Mouse (Mus musculus): ENCODE measurements around the gene Gm6309. TPM values are rescaled to one million over a fixed set of nuclear protein-coding genes. Genes with fewer than 3 reads are reported as not detected.
"Not testable (repeated sequence)": the region's sequence is repeated elsewhere in the genome, so short reads cannot be mapped to it uniquely, and the experiment has no call there.

Gene Gm6309
- not detected in 2 replicates for polyA plus RNA-seq (2015; fragmentation: Nextera tagmentation; extraction: Ambion mirVana)

DNA sequence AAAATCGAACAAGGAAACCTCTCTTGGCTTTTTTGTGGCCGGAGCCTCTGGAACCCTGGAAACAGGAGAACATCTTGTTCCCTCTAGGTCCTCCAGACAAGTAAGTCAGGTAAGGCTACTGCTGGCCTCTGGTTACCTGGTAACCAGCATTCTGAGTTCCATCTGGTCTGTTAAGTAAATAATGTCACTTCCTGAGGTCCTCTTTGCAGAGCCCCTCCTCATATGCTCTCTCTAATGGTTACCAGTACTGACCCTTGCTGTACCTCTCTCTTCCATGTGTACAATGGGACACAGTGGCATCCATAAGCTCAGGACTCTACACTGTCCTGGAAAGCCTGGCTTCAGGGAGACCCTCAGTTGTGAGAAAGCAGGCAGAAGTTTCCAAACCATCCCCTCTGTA lies at the start of gene Gm6309:
Gene Gm6309, minus strand, starts transcription at position 101 of the 400 bp plus-strand sequence.
- not testable (repeated sequence) for H3K4me2 ChIP-seq; H3K9ac ChIP-seq; H3K36me3 ChIP-seq; H3K27me3 ChIP-seq; H3K27ac ChIP-seq; H3K4me3 ChIP-seq; H3K4me1 ChIP-seq; H3K9me3 ChIP-seq; ATAC-seq (ENCODE audit: insufficient number of reproducible peaks, low FRiP score, low TSS enrichment, low read depth)
- 67% methylated on average over 2 of the region's 2 CpGs for WGBS

DNA sequence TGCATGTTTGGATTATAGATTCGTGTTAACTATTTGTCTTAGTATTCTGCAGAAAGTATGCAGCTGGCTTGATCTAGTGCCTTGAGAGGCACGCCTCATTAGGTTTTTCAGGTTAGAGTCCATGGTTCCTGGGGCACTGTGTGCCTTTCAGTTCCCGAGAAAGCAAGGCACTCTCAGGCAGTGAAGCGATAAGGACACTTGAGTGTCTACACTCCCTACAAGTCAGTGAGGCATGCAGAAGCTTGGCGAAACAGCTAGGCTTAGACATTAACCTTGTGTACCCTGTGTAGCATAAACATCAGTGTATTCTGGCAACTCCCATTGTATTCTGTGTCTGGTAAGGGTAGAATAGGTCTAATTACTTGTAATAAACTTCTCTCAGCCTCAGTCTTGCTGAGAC lies 35.0 kb upstream of the Gm6309 start:
- Histone ChIP-seq H3K27ac (no peak overlapping the region), H3K36me3 (peaks cover 85% of the 10 kb centered on the region), H3K9ac (no peak overlapping the region), H3K4me1 (no peaks in the 10 kb centered on the region), H3K27me3 (no peaks in the 10 kb centered on the region), H3K9me3 (no peaks in the 10 kb centered on the region), H3K4me3 (no peak overlapping the region), H3K4me2 (no peak overlapping the region)
- 92% methylated on average over 5 of the region's 5 CpGs for WGBS
- ATAC-seq (ENCODE audit: insufficient number of reproducible peaks, low FRiP score, low TSS enrichment, low read depth), result no peak

DNA sequence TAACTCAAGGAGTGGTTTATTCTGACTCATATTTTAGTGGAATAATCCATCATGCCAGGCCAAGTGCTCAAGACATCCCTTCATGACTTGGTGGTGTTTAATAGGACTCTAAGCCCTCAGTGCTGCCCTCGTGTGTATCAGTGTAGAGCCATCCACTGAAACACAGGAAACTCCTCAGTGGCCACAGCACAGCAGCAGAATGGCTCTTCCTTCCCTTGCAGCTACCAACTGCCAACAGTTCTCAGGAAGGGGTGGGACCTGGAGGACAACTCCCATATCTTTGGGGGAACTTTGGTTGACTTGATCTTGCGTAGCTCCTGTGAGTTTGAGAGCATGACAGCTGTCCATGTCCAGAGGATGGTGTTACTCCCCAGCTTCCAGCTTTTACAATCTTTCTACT lies 33.4 kb upstream of the Gm6309 start:
- Histone ChIP-seq H3K27ac (no peak overlapping the region), H3K36me3 (peaks cover 73% of the 10 kb centered on the region), H3K4me2 (no peak overlapping the region), H3K4me1 (no peaks in the 10 kb centered on the region), H3K4me3 (no peak overlapping the region), H3K9me3 (no peaks in the 10 kb centered on the region), H3K9ac (no peak overlapping the region), H3K27me3 (no peaks in the 10 kb centered on the region)
- 84% methylated on average over 2 of the region's 2 CpGs for WGBS
- ATAC-seq (ENCODE audit: insufficient number of reproducible peaks, low FRiP score, low TSS enrichment, low read depth), result no peak

DNA sequence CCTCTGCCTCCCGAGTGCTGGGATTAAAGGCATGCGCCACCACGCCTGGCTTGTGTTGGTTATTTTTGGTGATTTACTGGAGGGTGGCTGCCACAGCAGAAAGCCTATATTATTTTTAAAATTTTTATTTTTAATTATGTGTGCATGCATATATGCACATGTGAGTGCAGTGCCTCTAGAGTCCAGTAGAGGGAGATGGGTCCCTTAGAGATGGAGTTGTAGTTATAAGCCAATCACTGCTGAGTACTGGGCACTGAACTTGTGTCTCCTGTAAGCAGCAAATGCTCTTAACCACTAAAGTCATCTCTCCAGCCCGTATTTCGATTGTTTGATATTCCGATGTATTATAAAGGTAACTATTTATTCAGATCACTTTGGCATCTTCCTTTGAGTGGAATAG lies 30.1 kb upstream of the Gm6309 start:
- 95% methylated on average over 6 of the region's 6 CpGs for WGBS
- H3K9me3 ChIP-seq, result no peaks in the 10 kb centered on the region
- no peaks in the 10 kb centered on the region for H3K27me3 ChIP-seq
- no peak overlapping the region for H3K27ac ChIP-seq
- no peaks in the 10 kb centered on the region for H3K4me1 ChIP-seq
- H3K9ac ChIP-seq, result no peak overlapping the region
- H3K4me3 ChIP-seq, result no peak overlapping the region
- no peak overlapping the region for H3K4me2 ChIP-seq
- ATAC-seq (ENCODE audit: insufficient number of reproducible peaks, low FRiP score, low TSS enrichment, low read depth), result no peak
- H3K36me3 ChIP-seq, result peaks cover 40% of the 10 kb centered on the region

- Histone ChIP-seq H3K4me2 (no peak overlapping the region), H3K9me3 (no peaks in the 10 kb centered on the region), H3K4me3 (no peak overlapping the region), H3K4me1 (no peaks in the 10 kb centered on the region), H3K27me3 (no peaks in the 10 kb centered on the region), H3K9ac (no peak overlapping the region), H3K27ac (no peak overlapping the region), H3K36me3 (peaks cover 30% of the 10 kb centered on the region)
- no peak for ATAC-seq (ENCODE audit: insufficient number of reproducible peaks, low FRiP score, low TSS enrichment, low read depth)
- 83% methylated on average over 2 of the region's 2 CpGs for WGBS
Observed at GRCm38 (mm10) chr5:146199540-146199939, 29.0 kb upstream of the Gm6309 start.

DNA sequence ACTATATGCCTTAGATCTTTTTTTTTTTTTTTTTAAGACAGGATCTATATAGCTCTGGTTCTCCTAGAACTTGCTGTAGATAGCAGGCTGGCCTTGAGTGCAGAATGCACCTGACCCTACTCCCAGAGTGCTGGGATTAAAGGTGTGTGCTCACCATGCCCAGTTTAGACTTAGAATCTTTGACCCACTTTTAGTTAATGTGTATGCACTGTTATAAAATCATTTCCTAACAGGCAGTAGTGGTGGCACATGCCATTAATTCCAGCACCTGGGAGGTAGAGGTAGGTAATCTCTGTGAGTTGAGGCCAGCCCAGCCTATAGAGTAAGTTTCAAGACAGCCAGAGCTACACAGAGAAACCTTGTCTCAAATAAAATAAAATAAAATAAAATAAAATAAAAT lies 28.6 kb upstream of the Gm6309 start:
- no peak overlapping the region for H3K4me3 ChIP-seq
- H3K9me3 ChIP-seq, result no peaks in the 10 kb centered on the region
- no peak overlapping the region for H3K27ac ChIP-seq
- no peak overlapping the region for H3K4me2 ChIP-seq
- peaks cover 25% of the 10 kb centered on the region for H3K36me3 ChIP-seq
- no peak overlapping the region for H3K9ac ChIP-seq
- H3K4me1 ChIP-seq, result no peaks in the 10 kb centered on the region
- no peaks in the 10 kb centered on the region for H3K27me3 ChIP-seq
- no peak for ATAC-seq (ENCODE audit: insufficient number of reproducible peaks, low FRiP score, low TSS enrichment, low read depth)

GRCm38 (mm10) chr5:146193360-146193759 lies 22.8 kb upstream of the Gm6309 start:
- Histone ChIP-seq H3K9me3 (no peaks in the 10 kb centered on the region), H3K4me2 (no peak overlapping the region), H3K9ac (no peak overlapping the region), H3K27me3 (no peaks in the 10 kb centered on the region), H3K36me3 (no peaks in the 10 kb centered on the region), H3K4me3 (no peak overlapping the region), H3K4me1 (no peaks in the 10 kb centered on the region), H3K27ac (no peak overlapping the region)
- ATAC-seq (ENCODE audit: insufficient number of reproducible peaks, low FRiP score, low TSS enrichment, low read depth), result no peak
- WGBS, result 79% methylated on average over 8 of the region's 8 CpGs

DNA sequence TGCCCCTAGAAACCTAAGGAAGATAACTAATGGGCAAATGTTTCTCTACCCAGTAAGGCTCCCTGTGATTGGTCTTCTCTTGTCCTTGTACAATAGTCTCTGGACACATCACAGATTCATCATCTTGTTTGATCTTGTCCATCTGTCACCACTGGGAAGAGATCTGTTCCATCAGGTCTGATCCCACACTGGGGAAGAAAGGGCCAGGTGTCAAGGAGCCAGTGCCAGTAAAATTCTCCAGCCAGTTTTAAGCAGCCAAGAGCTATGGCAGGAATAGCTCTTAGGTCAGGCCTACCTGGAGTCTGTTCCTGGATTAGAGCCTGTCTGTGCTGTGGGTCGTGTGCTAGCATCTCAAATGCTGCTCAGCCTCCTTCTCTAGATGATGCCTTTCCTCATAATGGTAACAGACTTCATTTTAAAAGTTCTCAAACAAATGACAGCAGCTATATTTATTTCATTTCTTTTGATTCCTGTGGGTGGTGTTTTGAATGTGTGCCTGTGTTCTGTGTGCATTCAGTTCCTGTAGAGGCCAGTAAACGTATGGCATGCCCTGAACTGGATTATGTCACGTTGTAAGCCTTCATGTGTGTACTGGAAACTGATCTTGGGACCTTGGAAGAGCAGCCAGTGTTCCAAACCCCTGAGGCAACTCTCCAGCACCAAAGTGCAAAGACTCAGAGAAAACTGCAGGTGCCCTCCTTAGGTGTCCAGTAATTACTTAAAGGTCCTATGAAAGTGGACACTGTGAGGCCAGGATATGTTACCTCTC lies 20.2 kb upstream of the Gm6309 start:
- Histone ChIP-seq H3K9ac (no peak overlapping the region), H3K9me3 (no peaks in the 10 kb centered on the region), H3K4me3 (no peak overlapping the region), H3K4me2 (no peak overlapping the region), H3K4me1 (no peaks in the 10 kb centered on the region), H3K36me3 (no peaks in the 10 kb centered on the region), H3K27ac (no peak overlapping the region), H3K27me3 (no peaks in the 10 kb centered on the region)
- WGBS, result 60% methylated on average over 3 of the region's 3 CpGs
- no peak for ATAC-seq (ENCODE audit: insufficient number of reproducible peaks, low FRiP score, low TSS enrichment, low read depth)

DNA sequence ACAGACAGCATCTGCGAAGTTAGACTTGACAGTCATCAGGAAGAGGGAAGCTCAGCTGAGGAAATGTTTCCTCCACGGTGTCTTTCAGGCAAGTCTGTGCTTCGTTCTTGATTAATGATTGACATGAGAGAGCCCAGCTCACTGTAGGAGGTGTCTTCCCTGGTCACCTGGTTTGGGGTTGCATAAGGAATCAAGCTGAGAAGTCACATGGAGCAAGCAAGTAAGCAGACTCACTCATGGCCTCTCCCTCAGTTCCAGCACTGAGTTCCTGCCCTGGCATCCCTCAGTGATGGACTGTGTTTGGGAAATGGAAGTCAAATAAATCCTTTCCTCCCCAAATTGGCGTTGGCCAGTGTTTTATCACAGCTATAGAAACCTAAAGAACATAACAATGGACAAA lies 19.6 kb upstream of the Gm6309 start:
- Histone ChIP-seq H3K4me1 (no peaks in the 10 kb centered on the region), H3K27ac (no peak overlapping the region), H3K9me3 (no peaks in the 10 kb centered on the region), H3K4me2 (no peak overlapping the region), H3K27me3 (no peaks in the 10 kb centered on the region), H3K36me3 (no peaks in the 10 kb centered on the region), H3K9ac (no peak overlapping the region), H3K4me3 (no peak overlapping the region)
- WGBS, result 63% methylated on average over 4 of the region's 4 CpGs
- no peak for ATAC-seq (ENCODE audit: insufficient number of reproducible peaks, low FRiP score, low TSS enrichment, low read depth)

DNA sequence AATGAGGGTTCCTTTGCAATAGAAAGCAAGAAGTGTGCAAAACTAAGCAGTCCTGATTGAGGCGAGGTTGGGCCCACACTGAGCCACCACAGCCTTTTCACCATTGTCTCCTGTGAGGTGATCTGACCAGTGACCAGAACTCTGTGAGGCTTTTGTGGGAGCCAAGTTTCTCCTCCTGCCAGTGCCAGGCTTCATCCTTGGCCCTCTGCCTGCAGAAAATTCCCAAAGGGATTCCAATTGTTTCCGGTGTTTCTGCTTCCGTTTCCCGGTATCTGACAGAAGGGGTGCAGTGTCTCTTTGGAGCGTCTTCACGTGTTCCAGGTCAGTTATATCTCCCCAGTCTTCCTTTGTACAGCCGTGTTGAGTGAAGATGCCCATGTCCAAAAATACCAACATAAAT lies 18.2 kb upstream of the Gm6309 start:
- Histone ChIP-seq H3K9me3 (no peaks in the 10 kb centered on the region), H3K4me2 (no peak overlapping the region), H3K27ac (no peak overlapping the region), H3K9ac (no peak overlapping the region), H3K27me3 (no peaks in the 10 kb centered on the region), H3K4me1 (no peaks in the 10 kb centered on the region), H3K4me3 (no peak overlapping the region), H3K36me3 (no peaks in the 10 kb centered on the region)
- no peak for ATAC-seq (ENCODE audit: insufficient number of reproducible peaks, low FRiP score, low TSS enrichment, low read depth)
- 90% methylated on average over 7 of the region's 7 CpGs for WGBS

DNA sequence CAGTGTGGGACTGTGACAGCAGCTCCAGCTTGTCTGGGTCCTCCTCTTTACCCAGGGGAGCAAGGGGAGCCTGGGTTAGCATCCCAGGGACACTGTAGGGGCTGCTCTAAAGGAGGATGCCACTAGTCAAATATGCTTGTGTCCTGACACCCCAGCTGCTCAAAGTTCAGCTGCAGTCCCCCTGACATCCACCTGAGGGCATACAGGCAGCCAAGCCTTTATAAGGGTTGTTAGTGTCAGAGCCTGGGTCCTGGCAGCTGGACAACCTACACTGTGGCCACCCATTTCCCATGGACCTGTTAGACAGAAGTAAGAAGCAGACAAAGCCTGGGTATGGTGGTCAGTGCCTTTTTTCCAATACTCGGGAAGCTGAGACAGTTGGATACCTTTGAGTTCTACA lies 17.6 kb upstream of the Gm6309 start:
- no peak overlapping the region for H3K27ac ChIP-seq
- WGBS, result 93% methylated on average over 1 of the region's 1 CpGs
- no peak overlapping the region for H3K4me2 ChIP-seq
- no peak overlapping the region for H3K4me3 ChIP-seq
- H3K4me1 ChIP-seq, result no peaks in the 10 kb centered on the region
- H3K27me3 ChIP-seq, result no peaks in the 10 kb centered on the region
- ATAC-seq (ENCODE audit: insufficient number of reproducible peaks, low FRiP score, low TSS enrichment, low read depth), result no peak
- no peaks in the 10 kb centered on the region for H3K36me3 ChIP-seq
- H3K9me3 ChIP-seq, result no peaks in the 10 kb centered on the region
- no peak overlapping the region for H3K9ac ChIP-seq

DNA sequence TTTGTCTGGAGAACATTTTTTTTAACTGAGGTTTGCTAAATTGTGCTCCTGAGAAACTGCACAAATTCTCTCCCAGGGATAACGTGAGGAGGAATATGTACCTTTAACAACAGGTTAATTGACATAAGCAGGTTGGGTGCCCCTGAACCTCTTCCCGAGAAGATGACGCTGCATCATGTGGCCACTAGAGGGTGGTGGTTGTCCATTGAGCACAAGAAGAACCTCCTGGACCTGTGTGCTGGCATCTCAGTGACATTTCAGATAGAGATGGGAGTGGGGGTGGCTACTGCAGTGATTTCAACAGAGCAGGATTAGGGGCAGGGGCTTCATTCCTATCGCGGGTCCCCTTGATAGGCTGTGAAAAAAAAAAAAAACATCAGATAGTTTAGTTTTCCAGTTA lies 16.9 kb upstream of the Gm6309 start:
- not testable (repeated sequence) for H3K27me3 ChIP-seq; H3K4me2 ChIP-seq; H3K4me1 ChIP-seq; ATAC-seq (ENCODE audit: insufficient number of reproducible peaks, low FRiP score, low TSS enrichment, low read depth); H3K27ac ChIP-seq; H3K4me3 ChIP-seq; H3K36me3 ChIP-seq; H3K9ac ChIP-seq; H3K9me3 ChIP-seq
- WGBS, result 28% methylated on average over 5 of the region's 5 CpGs

- not testable (repeated sequence) for H3K36me3 ChIP-seq; ATAC-seq (ENCODE audit: insufficient number of reproducible peaks, low FRiP score, low TSS enrichment, low read depth); H3K9me3 ChIP-seq; H3K27me3 ChIP-seq; H3K4me1 ChIP-seq; H3K27ac ChIP-seq; H3K4me3 ChIP-seq; H3K9ac ChIP-seq; H3K4me2 ChIP-seq
- 73% methylated on average over 4 of the region's 4 CpGs for WGBS
Observed at GRCm38 (mm10) chr5:146185204-146185603, 14.7 kb upstream of the Gm6309 start, which contains the start of gene 1700001J03Rik. Gene 1700001J03Rik, minus strand, starts transcription at chr5:146185304.
